Mouse (Mus musculus): ENCODE measurements at regions not wholly inside any gene's neighbourhood (a gene's known extent, or its start where the extent isn't known, plus 50 kb on each side); places are given as distances from the start of the nearest gene placed in this dataset.

- TF ChIP-seq CTCF (IDR thresholded peaks at IDR 0.05; ENCODE audit: low read depth) = no peak
- no peak for TF ChIP-seq EP300 (optimal IDR thresholded peaks at IDR 0.05)
These were observed 110.7 kb upstream of the Man2a1 start for GRCm38 (mm10) chr17:64489769-64490335.
